Mouse (Mus musculus) heart, postnatal 4 days (tissue): ENCODE measurements around the gene Insc. TPM values are rescaled to one million over a fixed set of nuclear protein-coding genes. Genes with fewer than 3 reads are reported as not detected.

ENCODE experiments used
- DNase-seq: peaks from one replicate; pipeline ENCODE4 v3.0.0; 2021
- total RNA-seq, 2 experiments: library from RNA; stranded (reverse); gene quantifications; 2 replicates each; pipeline ENCODE4 v1.2.3; 2021

The Insc gene
- total RNA-seq, 2 experiments from 2014 or later = 1.9 to 2.7 TPM

GRCm38 (mm10) chr7:114765273-114765672 is 21.8 kb downstream of the Insc start:
- DNase-seq = no peak

GRCm38 (mm10) chr7:114766523-114766922 is 23.0 kb downstream of the Insc start:
- DNase-seq = no peak

- DNase-seq = no peak
These were observed 25.0 kb downstream of the Insc start for GRCm38 (mm10) chr7:114768516-114768915.

GRCm38 (mm10) chr7:114769041-114769440 is 25.5 kb downstream of the Insc start:
- DNase-seq = no peak

- DNase-seq = no peak
These were observed 27.1 kb downstream of the Insc start for GRCm38 (mm10) chr7:114770586-114770985.

- DNase-seq = no peak
These were observed 28.3 kb downstream of the Insc start for GRCm38 (mm10) chr7:114771801-114772200.

GRCm38 (mm10) chr7:114773781-114774180 is 30.3 kb downstream of the Insc start:
- DNase-seq = no peak

GRCm38 (mm10) chr7:114775856-114776255 is 32.4 kb downstream of the Insc start:
- no peak for DNase-seq

- no peak for DNase-seq
These were observed 34.8 kb downstream of the Insc start for GRCm38 (mm10) chr7:114778156-114778770.

- DNase-seq = no peak
These were observed 35.7 kb downstream of the Insc start for GRCm38 (mm10) chr7:114779056-114779660.

GRCm38 (mm10) chr7:114783291-114783690 is 39.8 kb downstream of the Insc start:
- DNase-seq = no peak

GRCm38 (mm10) chr7:114791087-114791486 is 47.6 kb downstream of the Insc start:
- DNase-seq = no peak

- no peak for DNase-seq
These were observed 48.5 kb downstream of the Insc start for GRCm38 (mm10) chr7:114792026-114792425.

- DNase-seq = no peak
These were observed 50.9 kb downstream of the Insc start for GRCm38 (mm10) chr7:114794400-114794799.

- no peak for DNase-seq
These were observed 59.1 kb downstream of the Insc start for GRCm38 (mm10) chr7:114802576-114802975.

GRCm38 (mm10) chr7:114805311-114805710 is 61.8 kb downstream of the Insc start:
- DNase-seq = no peak

GRCm38 (mm10) chr7:114807343-114807742 is 63.8 kb downstream of the Insc start:
- no peak for DNase-seq

- no peak for DNase-seq
These were observed 64.8 kb downstream of the Insc start for GRCm38 (mm10) chr7:114808341-114808740.

GRCm38 (mm10) chr7:114817291-114817806 is 73.9 kb downstream of the Insc start:
- DNase-seq = peak; percentile 92

GRCm38 (mm10) chr7:114817879-114818278 is 74.4 kb downstream of the Insc start:
- no peak for DNase-seq

GRCm38 (mm10) chr7:114818351-114818750 is 74.9 kb downstream of the Insc start:
- DNase-seq = no peak

- no peak for DNase-seq
These were observed 75.3 kb downstream of the Insc start for GRCm38 (mm10) chr7:114818836-114819235.

- no peak for DNase-seq
These were observed 79.2 kb downstream of the Insc start for GRCm38 (mm10) chr7:114822736-114823135.

GRCm38 (mm10) chr7:114827360-114827759 is 83.9 kb downstream of the Insc start:
- peak; percentile 42 for DNase-seq
